ENCODE assay signal across 7 mouse cellular contexts in genomic region chr4:122885768-122886578, GRCm38 (mm10). TPM values are rescaled to one million over a fixed set of nuclear protein-coding genes. Genes with fewer than 3 reads are reported as not detected.
DNase-seq lines count a peak whose midpoint lies in the region; ATAC-seq lines count a peak whose summit lies in the region.

TSS of gene Cap1 (minus strand) at chr4:122886056.

- peak; percentile 99 for DNase-seq in adrenal gland, adult 8-10 months
- DNase-seq in embryo, embryonic 9.5 days (ENCODE audit: extremely low spot score), result peak; percentile 99
- peak; percentile 88 to 97 for DNase-seq in gastrocnemius, postnatal 4 days (ENCODE audit: low spot score in 2 of 2)
- DNase-seq in left cerebral cortex, postnatal 36 days (ENCODE audit: low spot score in 2 of 2), result peak; percentile 98
- peak; percentile 100 for DNase-seq in midbrain, embryonic 11.5 days (ENCODE audit: low spot score, missing footprints)
- peak; percentile 99 for DNase-seq in skeletal muscle tissue, adult 2 months (ENCODE audit: low read depth, low spot score)

- H3K36me3 ChIP-seq in intestine, embryonic 16.5 days (ENCODE audit: control insufficient read depth, insufficient read depth, low read length), result no peaks in the 10 kb centered on the region
- H3K36me3 ChIP-seq in midbrain, embryonic 11.5 days (ENCODE audit: control insufficient read depth, insufficient read depth, low read length), result no peaks in the 10 kb centered on the region

- no peaks in the 10 kb centered on the region for H3K9me3 ChIP-seq in intestine, embryonic 16.5 days (ENCODE audit: control insufficient read depth, low read length)
- no peaks in the 10 kb centered on the region for H3K9me3 ChIP-seq in midbrain, embryonic 11.5 days (ENCODE audit: control insufficient read depth, low read length)

- intact Hi-C loops in left cerebral cortex, postnatal 36 days (cut with DNase I), result no loop called here

- H3K27me3 ChIP-seq in intestine, embryonic 16.5 days (replicated peaks; ENCODE audit: control insufficient read depth, insufficient read depth, low read length), result no peaks in the 10 kb centered on the region
- no peaks in the 10 kb centered on the region for H3K27me3 ChIP-seq in midbrain, embryonic 11.5 days (ENCODE audit: control insufficient read depth, insufficient read depth, low read length)

- peak within 1 kb of the TSS; percentile 83 for H3K4me3 ChIP-seq in intestine, embryonic 16.5 days (ENCODE audit: low read length)
- H3K4me3 ChIP-seq in midbrain, embryonic 11.5 days (ENCODE audit: low read depth, low read length), result peak within 1 kb of the TSS; percentile 79

- H3K27ac ChIP-seq in intestine, embryonic 16.5 days (ENCODE audit: low read length), result peak within 1 kb of the TSS; percentile 99
- H3K27ac ChIP-seq in midbrain, embryonic 11.5 days (ENCODE audit: low read depth, low read length), result peak within 1 kb of the TSS; percentile 95

- WGBS in intestine, embryonic 16.5 days, result 0% methylated on average over 49 of the region's 49 CpGs
- under 1% methylated on average over 49 of the region's 49 CpGs for WGBS in midbrain, embryonic 11.5 days

- peak; percentile 97 for ATAC-seq in intestine, embryonic 16.5 days
- ATAC-seq in midbrain, embryonic 11.5 days (ENCODE audit: low FRiP score), result peak; percentile 96

- H3K9ac ChIP-seq in intestine, embryonic 16.5 days (ENCODE audit: low read depth, low read length), result peak within 1 kb of the TSS; percentile 91
- peak within 1 kb of the TSS; percentile 85 for H3K9ac ChIP-seq in midbrain, embryonic 11.5 days (ENCODE audit: low read length)

- peaks cover 17% of the 10 kb centered on the region for H3K4me1 ChIP-seq in intestine, embryonic 16.5 days (ENCODE audit: control insufficient read depth, insufficient read depth, low read length)
- peaks cover 16% of the 10 kb centered on the region for H3K4me1 ChIP-seq in midbrain, embryonic 11.5 days (ENCODE audit: control insufficient read depth, insufficient read depth, low read length)

- peak within 1 kb of the TSS; percentile 88 for H3K4me2 ChIP-seq in intestine, embryonic 16.5 days (ENCODE audit: low read depth, low read length)
- H3K4me2 ChIP-seq in midbrain, embryonic 11.5 days, result peak within 1 kb of the TSS; percentile 81

RNA-seq across cellular contexts. Expression of gene Cap1, which starts in this region (rescaled TPM):
- total RNA-seq in adrenal gland, adult 8-10 months (2022), result 100 to 1,000 TPM; 134 to 181 (median 168) TPM
- total RNA-seq in gastrocnemius, postnatal 4 days (2021), result 10 to 100 TPM; 87.1 to 87.8 TPM
- polyA plus RNA-seq in intestine, embryonic 16.5 days (2015; fragmentation: Nextera tagmentation; extraction: Ambion mirVana), result 86.4 and 91.1 TPM in 2 replicates
- total RNA-seq in left cerebral cortex, postnatal 36 days (2021), result 100 to 1,000 TPM; 267 to 277 TPM
- polyA plus RNA-seq in midbrain, embryonic 11.5 days (2014; fragmentation: Nextera tagmentation; extraction: Ambion mirVana), result 69.7 and 74.4 TPM in 2 replicates

Comparison
In these comparisons a context has a peak if more than half of its experiments do, and no peak if none do; other contexts are left out.
1. Peak in every context shown above with its lines: DNase-seq, ATAC-seq, H3K4me3 ChIP-seq and H3K27ac ChIP-seq.